Mouse (Mus musculus): ENCODE results near the gene Slc7a5.
A peak's percentile ranks its signal among the peaks of the same experiment; 100 is the strongest.

Gene Slc7a5

DNA sequence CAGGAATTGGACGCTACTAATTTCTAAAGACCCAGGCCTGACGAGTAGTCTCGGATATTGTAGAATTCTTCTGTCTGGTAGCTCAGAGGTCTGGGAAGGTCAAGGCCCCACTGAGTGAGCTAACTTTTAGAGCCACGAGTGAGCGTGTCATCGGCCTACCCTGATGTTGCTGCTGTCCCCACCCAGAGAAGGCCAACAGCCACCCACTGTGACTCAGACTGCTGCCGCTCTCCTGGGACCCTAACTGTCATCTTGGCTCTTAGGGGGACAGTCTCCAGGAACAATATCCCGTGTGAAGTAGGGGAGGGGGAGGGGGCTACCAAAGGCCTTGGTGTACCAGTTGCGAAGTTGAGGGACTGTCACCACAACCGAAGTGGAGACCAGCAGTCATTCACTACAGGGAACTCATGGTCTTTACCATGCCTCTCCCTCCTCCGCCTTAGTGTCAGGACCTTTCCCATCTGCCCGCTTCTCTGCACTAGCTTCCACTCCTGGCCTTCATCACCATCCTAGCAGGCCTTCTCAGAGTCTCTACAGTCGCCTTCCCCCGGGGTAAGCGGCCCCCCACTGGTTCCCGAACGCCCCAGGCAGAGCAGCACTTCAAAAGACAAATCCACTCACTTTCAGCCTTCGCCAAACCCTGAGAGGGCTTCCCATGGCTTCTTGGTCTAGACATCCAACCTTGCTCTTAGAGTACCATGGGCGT is 39.7 kb upstream of the Slc7a5 start:
- no peak for TF ChIP-seq GATA4 (IDR thresholded peaks at IDR 0.05; ENCODE audit: insufficient replicate concordance, low read length)

DNA sequence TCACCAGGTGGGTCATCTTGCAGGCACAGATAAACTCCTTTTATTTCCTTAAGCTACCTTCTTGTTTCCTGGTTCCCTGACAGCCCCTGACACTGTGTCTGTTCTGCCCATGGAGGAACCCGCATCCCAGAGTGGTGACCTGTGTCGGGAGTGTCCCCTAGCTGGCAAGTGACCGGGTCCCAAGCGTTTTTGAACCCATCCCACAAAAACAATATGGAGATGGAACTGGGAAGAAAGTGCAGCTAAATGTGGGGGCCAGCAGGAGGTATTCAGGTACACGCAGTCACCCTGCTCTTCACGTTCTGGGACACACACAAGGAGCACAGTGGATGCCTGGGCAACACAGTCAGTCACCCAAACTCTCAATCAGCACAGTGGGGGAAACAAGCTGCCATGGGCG is 38.9 kb upstream of the Slc7a5 start:
- TF ChIP-seq GATA4 (IDR thresholded peaks at IDR 0.05; ENCODE audit: insufficient replicate concordance, low read length), result no peak

GRCm38 (mm10) chr8:121944831-121945230 is 37.3 kb upstream of the Slc7a5 start, which contains the start of gene Car5a:
TSS of gene Car5a (minus strand) at chr8:121944904.
- TF ChIP-seq GATA4 (IDR thresholded peaks at IDR 0.05; ENCODE audit: insufficient replicate concordance, low read length), result no peak

DNA sequence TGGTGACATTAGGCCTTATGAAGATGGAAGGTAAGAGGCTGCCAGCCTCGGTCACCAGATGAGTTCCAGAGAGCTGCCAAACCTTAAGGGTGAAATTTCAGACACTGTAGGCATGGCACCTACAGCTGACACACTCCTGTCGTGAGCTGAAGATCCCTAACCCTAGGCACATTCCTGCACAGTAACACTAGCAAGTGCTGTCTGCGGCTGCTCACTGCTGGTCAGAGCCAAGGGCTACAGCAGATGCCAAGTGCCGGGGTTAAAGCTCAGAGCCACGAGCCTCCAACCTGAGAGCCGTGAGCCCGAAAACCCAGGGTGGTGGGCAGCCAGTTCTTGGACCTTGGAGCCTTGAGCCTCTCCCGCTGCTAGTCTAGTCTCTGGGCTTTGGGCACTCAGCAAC is 36.2 kb upstream of the Slc7a5 start:
- no peak for TF ChIP-seq GATA4 (IDR thresholded peaks at IDR 0.05; ENCODE audit: insufficient replicate concordance, low read length)

GRCm38 (mm10) chr8:121943057-121943540 is 35.6 kb upstream of the Slc7a5 start:
- peak; percentile 24; the same call in 1 of the 2 replicates for TF ChIP-seq GATA4 (IDR thresholded peaks at IDR 0.05; ENCODE audit: insufficient replicate concordance, low read length)

- TF ChIP-seq GATA4 (IDR thresholded peaks at IDR 0.05; ENCODE audit: insufficient replicate concordance, low read length), result no peak
Observed at GRCm38 (mm10) chr8:121938732-121939131, 31.2 kb upstream of the Slc7a5 start.

DNA sequence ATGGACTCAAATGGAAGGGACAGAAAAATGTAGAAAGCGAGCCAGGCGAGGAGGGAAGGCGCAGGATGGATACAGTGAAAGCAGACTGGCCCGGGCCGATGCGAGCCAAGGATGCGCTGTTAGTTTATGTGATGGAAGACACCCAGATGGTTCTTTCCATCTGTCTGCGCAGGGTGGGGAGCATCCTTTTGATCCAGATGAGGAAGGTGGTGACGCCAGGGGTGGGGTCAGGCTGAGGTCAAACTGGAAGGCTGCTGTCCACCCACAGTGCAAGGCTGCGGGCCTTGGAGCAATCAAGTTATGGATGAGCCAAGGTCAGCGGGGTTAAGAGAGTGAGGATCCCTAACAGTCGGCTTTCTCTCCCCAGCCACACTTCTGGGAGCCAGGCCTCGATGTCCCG is 28.9 kb upstream of the Slc7a5 start:
- no peak for TF ChIP-seq GATA4 (IDR thresholded peaks at IDR 0.05; ENCODE audit: insufficient replicate concordance, low read length)

DNA sequence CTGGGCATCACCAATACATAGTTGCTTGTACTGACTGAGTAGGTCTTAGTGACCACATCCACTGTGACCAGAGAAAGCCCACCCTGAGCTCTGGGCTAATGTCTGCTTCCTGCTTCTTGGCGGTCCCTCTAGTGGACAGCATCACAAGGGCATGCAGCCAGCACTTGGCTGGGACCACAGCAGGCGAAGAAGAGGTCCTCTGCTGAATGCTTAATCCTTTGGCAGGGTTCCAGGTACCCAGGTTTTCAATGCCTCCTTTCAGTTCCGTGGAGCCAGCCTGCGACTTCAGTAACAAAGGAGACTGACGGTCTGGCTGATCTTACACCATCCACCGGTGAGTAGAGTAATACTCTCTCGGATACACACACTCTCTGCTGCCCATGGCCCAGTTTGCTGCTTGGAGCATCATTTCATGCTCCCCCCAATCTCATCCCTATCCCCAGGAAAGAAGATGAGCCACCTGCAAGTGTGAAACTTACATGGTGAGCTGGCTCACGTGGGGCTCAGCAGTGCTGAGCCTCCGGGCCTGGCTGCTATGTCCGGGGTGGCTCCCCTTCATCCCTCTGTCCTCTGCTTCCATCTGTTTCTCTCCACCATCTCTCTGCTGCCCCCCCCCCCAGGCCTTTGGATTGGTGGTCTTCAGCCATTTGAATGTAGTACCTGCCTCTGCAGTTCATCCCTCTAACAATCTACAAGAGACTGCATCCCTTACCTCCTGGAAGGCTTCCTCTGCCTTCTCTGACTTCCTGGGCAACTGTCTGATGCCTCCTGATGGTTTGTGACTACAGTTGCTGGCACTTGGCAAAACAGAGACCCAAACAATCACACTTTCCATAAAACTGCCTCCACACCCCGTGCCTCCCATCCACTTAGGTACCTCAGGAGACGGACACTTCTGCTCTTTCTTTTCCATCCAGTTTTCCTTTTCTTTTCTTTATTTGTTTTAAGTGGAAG is 28.1 kb upstream of the Slc7a5 start:
- TF ChIP-seq GATA4 (IDR thresholded peaks at IDR 0.05; ENCODE audit: insufficient replicate concordance, low read length), result no peak

DNA sequence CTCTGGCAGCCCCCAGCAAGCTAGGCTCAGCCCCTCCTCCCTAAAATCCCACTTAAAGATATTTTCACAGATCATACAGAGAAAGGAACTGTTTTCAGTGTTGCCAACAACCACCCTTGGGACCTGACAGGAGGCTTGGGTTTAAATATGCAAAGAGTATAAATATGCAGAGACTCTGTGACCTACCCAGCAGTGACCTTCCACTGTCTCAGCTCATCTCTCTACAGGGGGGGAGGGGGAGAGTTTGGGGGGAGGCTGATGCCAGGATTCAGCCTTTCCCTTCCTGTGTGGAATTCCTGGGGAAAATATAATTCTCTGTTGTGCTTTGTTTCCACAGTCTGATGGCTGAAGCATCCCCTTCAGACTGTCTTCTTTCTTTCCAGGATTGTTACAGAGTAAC is 27.4 kb upstream of the Slc7a5 start:
- no peak for TF ChIP-seq GATA4 (IDR thresholded peaks at IDR 0.05; ENCODE audit: insufficient replicate concordance, low read length)

DNA sequence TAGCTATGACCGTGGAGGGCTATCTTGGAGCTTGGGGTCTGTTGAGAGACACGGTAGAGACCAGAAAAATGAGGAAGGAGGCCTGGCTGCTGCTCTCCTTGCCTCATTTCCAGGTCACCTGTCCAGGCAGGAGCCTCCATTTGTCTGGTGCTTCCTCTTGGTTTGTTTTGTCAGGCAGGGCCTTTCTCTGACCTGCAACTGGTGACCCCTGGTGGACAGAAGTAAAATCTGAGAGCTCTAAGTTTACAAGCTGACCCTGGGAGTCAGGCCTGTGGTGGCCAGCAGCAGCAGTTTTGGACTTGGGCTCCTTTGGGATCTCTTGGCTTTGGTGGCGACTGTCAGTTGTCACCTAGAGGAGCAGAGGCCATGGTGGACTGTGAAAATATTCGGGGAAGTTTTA is 27.0 kb upstream of the Slc7a5 start:
- no peak for TF ChIP-seq GATA4 (IDR thresholded peaks at IDR 0.05; ENCODE audit: insufficient replicate concordance, low read length)

GRCm38 (mm10) chr8:121932668-121933520 is 25.4 kb upstream of the Slc7a5 start:
- no peak for TF ChIP-seq GATA4 (IDR thresholded peaks at IDR 0.05; ENCODE audit: insufficient replicate concordance, low read length)

DNA sequence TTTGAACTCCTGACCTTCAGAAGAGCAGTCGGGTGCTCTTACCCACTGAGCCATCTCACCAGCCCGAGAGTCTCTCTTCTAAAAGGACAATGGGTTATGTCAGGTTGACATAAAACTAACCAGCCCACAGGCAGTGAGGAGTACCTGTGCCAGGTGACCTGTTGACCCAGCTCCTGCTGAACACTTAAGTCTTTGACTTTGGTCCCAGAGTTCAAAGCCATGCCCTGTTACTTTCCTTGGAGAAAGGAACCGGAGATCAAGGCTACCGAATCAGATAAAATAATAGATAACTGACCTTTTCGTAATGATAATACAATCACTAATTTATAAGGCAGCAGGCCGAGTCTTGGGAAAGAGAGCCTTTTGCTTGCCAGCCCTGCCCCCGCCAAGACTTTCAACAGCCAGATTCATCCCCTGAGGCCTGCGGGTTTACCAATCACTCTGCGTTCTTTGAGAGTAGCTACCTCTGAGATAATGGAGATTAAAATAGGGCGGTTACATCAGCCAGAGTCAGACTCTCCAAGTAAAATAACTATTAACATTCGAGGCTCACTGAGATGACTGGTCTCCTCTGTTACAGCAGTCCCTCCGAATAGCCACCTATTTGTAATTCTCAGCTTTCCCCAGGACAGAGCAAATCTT is 24.7 kb upstream of the Slc7a5 start:
- TF ChIP-seq GATA4 (IDR thresholded peaks at IDR 0.05; ENCODE audit: insufficient replicate concordance, low read length), result no peak

DNA sequence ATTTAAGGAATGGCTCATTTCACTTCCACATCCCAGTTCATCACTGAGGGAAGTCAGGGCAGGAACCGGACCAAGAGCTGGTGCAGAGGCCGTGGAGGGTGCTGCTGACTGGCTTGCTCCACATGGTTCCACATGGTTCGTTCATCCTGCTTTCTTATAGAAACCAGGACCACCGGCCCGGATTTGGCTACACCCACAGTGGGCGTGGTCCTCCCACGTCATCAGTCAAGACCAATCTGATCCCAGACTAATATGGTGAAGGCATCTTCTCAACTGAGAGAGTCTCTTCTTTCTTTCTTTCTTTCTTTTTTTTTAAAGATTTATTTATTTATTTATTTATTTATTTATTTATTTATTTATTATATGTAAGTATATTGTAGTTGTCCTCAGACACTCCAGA is 24.1 kb upstream of the Slc7a5 start:
- TF ChIP-seq GATA4 (IDR thresholded peaks at IDR 0.05; ENCODE audit: insufficient replicate concordance, low read length), result no peak

GRCm38 (mm10) chr8:121930047-121930446 is 22.6 kb upstream of the Slc7a5 start:
- no peak for TF ChIP-seq GATA4 (IDR thresholded peaks at IDR 0.05; ENCODE audit: insufficient replicate concordance, low read length)

DNA sequence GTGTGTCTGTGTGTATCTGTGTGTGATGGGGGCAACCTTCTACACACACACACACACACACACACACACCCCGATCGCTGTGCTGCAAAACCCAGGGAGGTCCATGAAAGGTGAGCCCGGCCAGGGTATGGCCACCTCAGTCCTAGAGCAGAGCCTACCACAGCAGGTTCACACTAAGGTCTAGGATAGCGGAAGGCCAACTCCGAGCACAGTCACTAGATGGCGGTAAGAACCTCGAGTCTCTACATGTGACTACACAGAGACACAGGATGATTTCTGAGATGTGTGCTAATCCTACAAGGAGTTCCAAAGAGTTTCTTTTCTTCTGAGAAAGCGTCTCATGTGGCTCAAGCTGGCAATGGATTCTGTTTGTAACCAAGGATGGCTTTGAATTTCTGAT is 19.8 kb upstream of the Slc7a5 start:
- TF ChIP-seq GATA4 (IDR thresholded peaks at IDR 0.05; ENCODE audit: insufficient replicate concordance, low read length), result no peak

Measured in liver, adult (tissue).